Mouse (Mus musculus) lung, embryonic 16.5 days (tissue): Measurements from ENCODE around the gene Icmt. TPM values are rescaled to one million over a fixed set of nuclear protein-coding genes. Genes with fewer than 3 reads are reported as not detected.

Experiments
- ATAC-seq: fragments of 200-750 bp; cut with Nextera tagmentation; 2 replicates; pipeline ENCODE4 v1.8.0; 2017; ENCODE audit warnings: low read depth, mild to moderate bottlenecking, moderate library complexity
- H3K27ac ChIP-seq: fragments of 300-500 bp; sonication (generic); 2 replicates; pipeline ENCODE4 v1.5.1; 2014; ENCODE audit warnings: mild to moderate bottlenecking, control low read depth, low read length
- H3K27me3 ChIP-seq: fragments of 300-500 bp; sonication (generic); 2 replicates; pipeline ENCODE4 v1.6.1; 2014; ENCODE audit warnings: low read depth, low read length, mixed read lengths; ENCODE audit not compliant: control insufficient read depth, insufficient read depth
- H3K36me3 ChIP-seq: fragments of 300-500 bp; sonication (generic); 2 replicates; pipeline ENCODE4 v1.6.1; 2014; ENCODE audit warnings: low read length; ENCODE audit not compliant: control insufficient read depth, insufficient read depth
- H3K4me1 ChIP-seq: fragments of 300-500 bp; sonication (generic); replicated peaks from 2 replicates; pipeline ENCODE4 v1.6.1; 2014; ENCODE audit warnings: low read length, mixed read lengths; ENCODE audit not compliant: control insufficient read depth, insufficient read depth
- H3K4me2 ChIP-seq: fragments of 300-500 bp; sonication (generic); 2 replicates; pipeline ENCODE4 v1.6.1; 2014; ENCODE audit warnings: low read depth, low read length, control low read depth
- H3K4me3 ChIP-seq: fragments of 300-500 bp; sonication (generic); 2 replicates; pipeline ENCODE4 v1.5.1; 2014; ENCODE audit warnings: mild to moderate bottlenecking, low read length, control low read depth
- H3K9ac ChIP-seq: fragments of 300-500 bp; sonication (generic); 2 replicates; pipeline ENCODE4 v1.6.1; 2014; ENCODE audit warnings: low read length, control low read depth
- H3K9me3 ChIP-seq: fragments of 300-500 bp; sonication (generic); 2 replicates; pipeline ENCODE4 v1.6.1; 2016; ENCODE audit warnings: low read length; ENCODE audit not compliant: control insufficient read depth
- WGBS: fragments of 180-500 bp; shearing (Covaris S2); extraction: QIAGEN DNeasy Blood & Tissue Kit; methylation state at CpG from one replicate; pipeline ENCODE4 v1.1.7; 2014; 5-methylcytosine and 5-hydroxymethylcytosine counted together
- polyA plus RNA-seq: library from polyadenylated mRNA; unstranded; fragments of >200 nt; fragmentation: Nextera tagmentation; extraction: Ambion mirVana; gene quantifications from 2 replicates; pipeline ENCODE4 v1.2.1, GENCODE M21; 2015

The Icmt gene
- polyA plus RNA-seq, 1 experiment from 2014 or later, result 24.0 TPM

GRCm38 (mm10) chr4:152321464-152321863 lies 24.4 kb downstream of the Icmt start:
- Histone ChIP-seq H3K9me3 (no peaks in the 10 kb centered on the region), H3K27me3 (peaks cover 18% of the 10 kb centered on the region), H3K4me3 (no peak overlapping the region), H3K4me2 (no peak overlapping the region), H3K27ac (no peak overlapping the region), H3K36me3 (no peaks in the 10 kb centered on the region), H3K4me1 (peaks cover 3% of the 10 kb centered on the region), H3K9ac (no peak overlapping the region)
- WGBS, result 51% methylated on average over 5 of the region's 5 CpGs
- no peak for ATAC-seq

- WGBS, result 48% methylated on average over 16 of the region's 16 CpGs
These were observed 27.9 kb downstream of the Icmt start for GRCm38 (mm10) chr4:152324641-152325562.

GRCm38 (mm10) chr4:152325574-152326411 lies 28.8 kb downstream of the Icmt start, which contains the start of gene Rpl22:
Rpl22 (plus strand) TSS chr4:152325742.
- under 1% methylated on average over 69 of the region's 70 CpGs for WGBS
- Histone ChIP-seq H3K9me3 (no peaks in the 10 kb centered on the region), H3K27me3 (no peaks in the 10 kb centered on the region), H3K4me2 (peak within 1 kb of the TSS; percentile 76), H3K9ac (peak within 1 kb of the TSS; percentile 97), H3K4me1 (peaks cover 11% of the 10 kb centered on the region), H3K4me3 (peak within 1 kb of the TSS; percentile 94), H3K27ac (peak within 1 kb of the TSS; percentile 55; the same call in 1 of the 2 replicates), H3K36me3 (peaks cover 26% of the 10 kb centered on the region)
- ATAC-seq, result peak; percentile 98

More at GRCm38 (mm10) chr4:152324641-152325562, 27.9 kb downstream of the Icmt start:
- peaks cover 17% of the 10 kb centered on the region for H3K36me3 ChIP-seq
- H3K9ac ChIP-seq, result peak overlapping the region; percentile 54; the same call in 1 of the 2 replicates
- no peaks in the 10 kb centered on the region for H3K27me3 ChIP-seq
- peak; percentile 6; the same call in 1 of the 2 replicates for ATAC-seq
- H3K4me1 ChIP-seq, result peaks cover 11% of the 10 kb centered on the region
- peak overlapping the region; percentile 94 for H3K4me3 ChIP-seq
- no peaks in the 10 kb centered on the region for H3K9me3 ChIP-seq
- no peak overlapping the region for H3K27ac ChIP-seq
- H3K4me2 ChIP-seq, result peak overlapping the region; percentile 48

DNA sequence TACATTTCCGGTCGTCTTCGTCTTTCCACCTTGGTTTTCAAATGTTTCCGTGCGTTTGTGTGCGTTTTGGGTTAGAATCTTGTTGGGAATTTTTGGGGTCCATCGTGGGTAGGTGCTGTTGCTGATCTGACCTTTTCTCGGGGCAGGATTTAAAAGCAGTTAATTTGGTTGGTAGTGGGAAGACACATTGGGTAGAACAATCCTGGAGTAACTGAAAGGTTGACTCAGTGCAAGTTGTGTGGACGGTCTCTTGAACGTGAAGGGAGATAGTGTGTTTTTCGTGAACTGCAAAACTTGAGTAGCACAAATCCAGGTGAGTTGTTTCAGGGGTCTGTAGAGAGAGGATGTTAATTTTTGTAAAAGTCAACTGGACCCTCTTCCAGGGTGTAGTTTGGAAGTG lies 29.5 kb downstream of the Icmt start:
- no peak for ATAC-seq
- Histone ChIP-seq H3K36me3 (peaks cover 33% of the 10 kb centered on the region), H3K4me1 (peaks cover 11% of the 10 kb centered on the region), H3K4me2 (peak overlapping the region; percentile 76), H3K4me3 (peak overlapping the region; percentile 94), H3K27ac (no peak overlapping the region), H3K9ac (peak overlapping the region; percentile 97), H3K9me3 (no peaks in the 10 kb centered on the region), H3K27me3 (no peaks in the 10 kb centered on the region)
- 1% methylated on average over 11 of the region's 11 CpGs for WGBS

GRCm38 (mm10) chr4:152328691-152329090 lies 31.7 kb downstream of the Icmt start:
- H3K36me3 ChIP-seq, result peaks cover 48% of the 10 kb centered on the region
- H3K27ac ChIP-seq, result no peak overlapping the region
- H3K9me3 ChIP-seq, result no peaks in the 10 kb centered on the region
- 59% methylated on average over 6 of the region's 6 CpGs for WGBS
- no peak overlapping the region for H3K4me3 ChIP-seq
- no peaks in the 10 kb centered on the region for H3K27me3 ChIP-seq
- no peak overlapping the region for H3K9ac ChIP-seq
- no peak for ATAC-seq
- H3K4me1 ChIP-seq, result peaks cover 11% of the 10 kb centered on the region
- H3K4me2 ChIP-seq, result no peak overlapping the region

- H3K27me3 ChIP-seq, result peaks cover 6% of the 10 kb centered on the region
- H3K36me3 ChIP-seq, result peaks cover 63% of the 10 kb centered on the region
- ATAC-seq, result peak; percentile 68
- no peak overlapping the region for H3K9ac ChIP-seq
- H3K4me2 ChIP-seq, result no peak overlapping the region
- H3K4me1 ChIP-seq, result no peaks in the 10 kb centered on the region
- no peaks in the 10 kb centered on the region for H3K9me3 ChIP-seq
- no peak overlapping the region for H3K27ac ChIP-seq
- no peak overlapping the region for H3K4me3 ChIP-seq
- 17% methylated on average over 2 of the region's 2 CpGs for WGBS
These were observed 35.9 kb downstream of the Icmt start for GRCm38 (mm10) chr4:152332952-152333351.

GRCm38 (mm10) chr4:152333587-152333986 lies 36.6 kb downstream of the Icmt start:
- H3K4me1 ChIP-seq, result peaks cover 2% of the 10 kb centered on the region
- no peak overlapping the region for H3K4me3 ChIP-seq
- no peak overlapping the region for H3K4me2 ChIP-seq
- ATAC-seq, result no peak
- H3K36me3 ChIP-seq, result peaks cover 62% of the 10 kb centered on the region
- WGBS, result 91% methylated on average over 12 of the region's 12 CpGs
- peaks cover 12% of the 10 kb centered on the region for H3K27me3 ChIP-seq
- no peaks in the 10 kb centered on the region for H3K9me3 ChIP-seq
- no peak overlapping the region for H3K9ac ChIP-seq
- no peak overlapping the region for H3K27ac ChIP-seq

DNA sequence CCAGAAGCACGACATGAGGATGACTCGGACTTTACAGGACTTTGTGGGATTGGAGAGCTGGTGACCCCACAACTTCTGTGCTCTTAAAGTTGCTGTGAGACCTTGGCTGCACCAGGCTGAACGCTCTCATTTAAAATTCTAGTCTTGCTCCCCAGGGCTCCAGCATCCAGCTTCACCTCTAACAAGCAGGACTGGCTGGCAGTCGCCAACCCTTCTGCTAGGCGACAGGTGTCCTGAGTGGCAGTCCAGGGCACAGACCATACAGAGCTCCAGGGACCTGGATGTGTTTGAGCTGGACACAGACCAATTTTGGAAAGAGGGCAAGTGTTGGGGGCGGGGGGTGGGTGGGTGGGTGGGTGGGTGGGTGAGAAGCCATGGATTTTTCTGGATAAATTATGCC lies 40.7 kb downstream of the Icmt start:
- no peak for ATAC-seq
- peaks cover 42% of the 10 kb centered on the region for H3K27me3 ChIP-seq

More for the DNA sequence above, 40.7 kb downstream of the Icmt start:
- Histone ChIP-seq H3K9ac (no peak overlapping the region), H3K36me3 (peaks cover 27% of the 10 kb centered on the region), H3K27ac (no peak overlapping the region), H3K4me1 (peaks cover 12% of the 10 kb centered on the region), H3K4me3 (no peak overlapping the region), H3K4me2 (no peak overlapping the region), H3K9me3 (no peaks in the 10 kb centered on the region)
- WGBS, result 38% methylated on average over 5 of the region's 6 CpGs
